Mouse (Mus musculus): Measurements from ENCODE around the gene Tmem260. TPM values are rescaled to one million over a fixed set of nuclear protein-coding genes. Genes with fewer than 3 reads are reported as not detected.

Gene Tmem260
- polyA plus RNA-seq, 1 experiment from 2014 or later = 6.7 TPM

- no peak for ATAC-seq (ENCODE audit: insufficient read depth)
- WGBS (ENCODE audit: insufficient replicate concordance) = 58% methylated on average over 7 of the region's 7 CpGs
- H3K4me1 ChIP-seq (replicated peaks) = no peaks in the 10 kb centered on the region
- H3K27me3 ChIP-seq = no peaks in the 10 kb centered on the region
- H3K36me3 ChIP-seq (replicated peaks) = peaks cover 16% of the 10 kb centered on the region
- H3K9me3 ChIP-seq (replicated peaks) = no peaks in the 10 kb centered on the region
- no peak overlapping the region for H3K9ac ChIP-seq
- H3K4me3 ChIP-seq (replicated peaks) = no peak overlapping the region
- H3K4me2 ChIP-seq = no peak overlapping the region
- no peak overlapping the region for H3K27ac ChIP-seq (replicated peaks)
These were observed 35.7 kb downstream of the Tmem260 start for GRCm38 (mm10) chr14:48481591-48481990.

DNA sequence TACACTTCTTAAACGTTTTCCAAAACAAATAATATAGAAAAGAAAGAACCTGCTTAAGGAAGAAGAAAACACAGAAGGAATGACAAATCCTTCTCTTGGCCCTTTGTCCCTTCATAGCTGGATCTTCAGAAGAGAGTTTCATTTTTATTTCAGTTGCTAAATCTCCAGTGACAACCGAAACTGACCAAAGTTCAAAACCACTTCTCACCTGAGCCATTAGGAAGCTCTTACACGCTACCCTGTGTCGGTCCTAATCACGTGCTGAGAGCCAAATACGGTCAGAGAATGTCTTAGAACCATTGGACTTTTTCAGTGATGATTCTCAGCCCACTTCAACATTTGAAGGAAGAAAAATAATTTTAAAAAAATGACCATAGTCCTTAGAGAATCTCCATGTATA is 36.8 kb downstream of the Tmem260 start:
- ATAC-seq (ENCODE audit: insufficient read depth) = no peak
- no peak overlapping the region for H3K27ac ChIP-seq (replicated peaks)
- no peaks in the 10 kb centered on the region for H3K4me1 ChIP-seq (replicated peaks)
- no peaks in the 10 kb centered on the region for H3K27me3 ChIP-seq
- H3K4me3 ChIP-seq (replicated peaks) = no peak overlapping the region
- H3K9me3 ChIP-seq (replicated peaks) = no peaks in the 10 kb centered on the region
- WGBS (ENCODE audit: insufficient replicate concordance) = 79% methylated on average over 6 of the region's 6 CpGs
- peaks cover 11% of the 10 kb centered on the region for H3K36me3 ChIP-seq (replicated peaks)
- no peak overlapping the region for H3K4me2 ChIP-seq
- no peak overlapping the region for H3K9ac ChIP-seq

DNA sequence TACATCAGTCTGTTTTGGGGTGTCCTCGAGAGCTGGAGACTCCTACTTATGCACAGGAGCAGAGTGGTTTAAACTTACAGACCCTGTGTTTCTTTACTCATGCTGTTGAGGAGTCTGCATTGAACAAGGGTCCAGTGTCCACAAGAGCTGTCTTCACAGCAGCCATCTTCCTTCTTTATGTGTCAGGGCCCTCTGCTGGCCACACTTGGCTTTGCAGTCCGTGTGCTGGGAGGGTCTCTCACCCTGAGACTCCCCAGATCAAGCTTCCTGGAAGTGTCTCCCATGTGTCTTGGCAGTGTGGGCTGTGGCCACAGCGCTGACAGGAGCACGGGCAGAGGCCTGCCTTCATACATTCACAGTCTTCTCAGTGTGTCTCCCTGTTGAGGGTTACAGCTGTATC is 48.0 kb downstream of the Tmem260 start:
- Histone ChIP-seq H3K36me3 (replicated peaks) (0 out of 2 replicates have a peak, but pooled peaks cover 14% of the 10 kb centered on the region), H3K27me3 (no peaks in the 10 kb centered on the region), H3K4me1 (replicated peaks) (no peaks in the 10 kb centered on the region), H3K9me3 (replicated peaks) (no peaks in the 10 kb centered on the region), H3K27ac (replicated peaks) (no peak overlapping the region), H3K4me2 (no peak overlapping the region), H3K9ac (no peak overlapping the region), H3K4me3 (replicated peaks) (no peak overlapping the region)
- no peak for ATAC-seq (ENCODE audit: insufficient read depth)
- WGBS (ENCODE audit: insufficient replicate concordance) = 18% methylated on average over 4 of the region's 4 CpGs

- Histone ChIP-seq H3K27ac (replicated peaks) (no peak overlapping the region), H3K4me3 (replicated peaks) (no peak overlapping the region), H3K9ac (no peak overlapping the region), H3K9me3 (replicated peaks) (no peaks in the 10 kb centered on the region), H3K36me3 (replicated peaks) (0 out of 2 replicates have a peak, but pooled peaks cover 2% of the 10 kb centered on the region), H3K4me2 (no peak overlapping the region), H3K27me3 (no peaks in the 10 kb centered on the region), H3K4me1 (replicated peaks) (no peaks in the 10 kb centered on the region)
- 78% methylated on average over 7 of the region's 7 CpGs for WGBS (ENCODE audit: insufficient replicate concordance)
- ATAC-seq (ENCODE audit: insufficient read depth) = no peak
These were observed 56.6 kb downstream of the Tmem260 start for GRCm38 (mm10) chr14:48502573-48502972.

DNA sequence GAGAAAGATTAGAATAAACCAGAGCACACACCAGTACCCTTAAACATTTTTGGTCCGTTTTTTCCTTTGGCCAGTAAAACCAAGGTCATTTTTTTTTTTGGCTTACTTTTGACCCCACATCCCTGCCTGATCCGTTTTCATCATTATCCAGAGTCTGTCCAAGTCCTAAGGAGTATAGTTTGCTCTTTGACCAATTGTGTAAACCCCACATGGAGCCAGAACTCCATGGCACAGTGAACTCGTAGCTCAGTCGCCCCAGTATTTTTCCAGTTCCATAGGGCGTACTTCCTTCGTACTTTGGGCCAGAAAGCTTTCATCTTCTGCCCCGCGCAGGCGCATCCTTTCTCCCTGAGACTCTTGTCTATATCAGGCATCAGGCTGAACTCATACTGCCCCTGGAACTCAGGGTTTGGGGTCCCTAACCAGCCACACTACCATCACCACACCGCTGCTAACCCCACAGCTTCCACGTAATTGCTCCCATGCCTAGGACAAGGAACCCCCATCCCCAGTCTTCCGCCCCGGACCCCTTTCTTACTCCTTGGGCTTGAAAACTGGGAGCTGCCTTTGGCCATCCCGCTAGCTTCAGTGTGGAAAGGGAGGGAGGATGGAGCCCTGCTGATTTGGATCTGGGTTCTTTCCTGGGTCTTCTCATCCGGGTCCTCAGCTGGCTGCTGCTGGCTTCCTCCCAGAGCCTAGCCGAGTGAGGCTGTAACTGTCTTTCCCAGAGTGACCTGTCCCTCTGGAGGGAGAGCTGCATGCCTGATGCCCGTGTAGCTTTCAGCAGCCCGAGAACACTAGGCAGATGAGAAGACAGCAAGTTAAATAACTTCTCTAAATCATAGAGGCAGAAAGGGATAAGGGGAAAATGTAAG is 58.0 kb downstream of the Tmem260 start:
- H3K27ac ChIP-seq (replicated peaks) = no peak overlapping the region
- 54% methylated on average over 18 of the region's 18 CpGs for whole genome bisulfite sequencing (ENCODE audit: insufficient replicate concordance)
- H3K36me3 ChIP-seq (replicated peaks) = 0 out of 2 replicates have a peak, but pooled peaks cover under 1% of the 10 kb centered on the region
- no peaks in the 10 kb centered on the region for H3K9me3 ChIP-seq (replicated peaks)
- no peak overlapping the region for H3K4me2 ChIP-seq
- H3K27me3 ChIP-seq = no peaks in the 10 kb centered on the region
- no peak overlapping the region for H3K9ac ChIP-seq
- ATAC-seq (ENCODE audit: insufficient read depth) = no peak
- H3K4me1 ChIP-seq (replicated peaks) = no peaks in the 10 kb centered on the region
- no peak overlapping the region for H3K4me3 ChIP-seq (replicated peaks)

DNA sequence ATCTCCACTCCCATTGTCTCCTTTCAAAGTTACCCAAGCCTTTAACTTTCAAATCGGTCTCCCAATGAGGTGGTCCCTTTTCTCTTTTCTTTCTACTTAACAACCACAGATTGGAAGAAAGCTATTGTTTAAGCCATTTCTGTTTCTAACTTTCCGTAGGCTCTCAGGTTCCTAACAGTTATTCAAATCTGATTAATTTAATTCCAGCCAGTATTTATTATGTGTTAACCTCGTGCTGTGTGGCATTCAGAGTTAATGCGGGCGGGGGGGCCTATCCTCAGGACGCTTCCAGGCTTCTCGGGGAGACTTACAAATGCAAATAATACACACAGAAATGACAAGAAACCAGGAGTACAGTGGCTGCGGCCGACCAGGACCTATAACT is 58.6 kb downstream of the Tmem260 start:
- H3K4me3 ChIP-seq (replicated peaks) = no peak overlapping the region
- 65% methylated on average over 9 of the region's 9 CpGs for WGBS (ENCODE audit: insufficient replicate concordance)
- H3K36me3 ChIP-seq (replicated peaks) = peaks cover 7% of the 10 kb centered on the region; the same call in 1 of the 2 replicates
- H3K4me2 ChIP-seq = no peak overlapping the region
- ATAC-seq (ENCODE audit: insufficient read depth) = no peak
- no peak overlapping the region for H3K27ac ChIP-seq (replicated peaks)
- no peaks in the 10 kb centered on the region for H3K9me3 ChIP-seq (replicated peaks)
- H3K9ac ChIP-seq = no peak overlapping the region
- H3K27me3 ChIP-seq = no peaks in the 10 kb centered on the region
- no peaks in the 10 kb centered on the region for H3K4me1 ChIP-seq (replicated peaks)

- no peak overlapping the region for H3K9ac ChIP-seq
- H3K27ac ChIP-seq (replicated peaks) = no peak overlapping the region
- no peaks in the 10 kb centered on the region for H3K4me1 ChIP-seq (replicated peaks)
- H3K27me3 ChIP-seq = no peaks in the 10 kb centered on the region
- ATAC-seq (ENCODE audit: insufficient read depth) = no peak
- 89% methylated on average over 12 of the region's 12 CpGs for WGBS (ENCODE audit: insufficient replicate concordance)
- H3K9me3 ChIP-seq (replicated peaks) = no peaks in the 10 kb centered on the region
- H3K36me3 ChIP-seq (replicated peaks) = peaks cover 11% of the 10 kb centered on the region; the same call in 1 of the 2 replicates
- no peak overlapping the region for H3K4me2 ChIP-seq
- H3K4me3 ChIP-seq (replicated peaks) = no peak overlapping the region
These were observed 59.7 kb downstream of the Tmem260 start for GRCm38 (mm10) chr14:48505606-48506005.

- no peak for ATAC-seq (ENCODE audit: insufficient read depth)
These were observed 61.5 kb downstream of the Tmem260 start for GRCm38 (mm10) chr14:48507376-48507775.

DNA sequence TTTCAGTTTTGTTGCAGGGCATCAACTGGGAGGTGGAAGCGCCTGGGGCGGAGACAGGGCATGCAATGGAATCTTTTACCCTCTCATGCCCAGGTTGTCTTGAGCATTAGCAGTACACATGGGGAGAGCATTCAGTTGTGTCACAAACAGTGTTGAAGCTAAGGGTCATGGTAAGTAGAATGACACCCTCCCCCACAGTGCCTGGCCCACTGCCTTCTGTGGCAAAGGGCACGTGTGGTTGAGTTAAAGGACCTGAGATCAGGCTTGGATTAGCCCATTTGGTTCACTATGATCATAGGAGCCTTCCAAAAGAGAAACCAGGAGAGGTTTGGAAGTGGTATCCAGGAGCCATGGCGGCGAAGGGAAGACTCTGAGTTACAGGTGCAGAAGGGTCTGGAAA is 63.2 kb downstream of the Tmem260 start:
- Histone ChIP-seq H3K4me3 (replicated peaks) (no peak overlapping the region), H3K27ac (replicated peaks) (no peak overlapping the region), H3K9me3 (replicated peaks) (no peaks in the 10 kb centered on the region), H3K36me3 (replicated peaks) (peaks cover 16% of the 10 kb centered on the region; the same call in 1 of the 2 replicates), H3K27me3 (no peaks in the 10 kb centered on the region), H3K4me1 (replicated peaks) (no peaks in the 10 kb centered on the region), H3K9ac (no peak overlapping the region), H3K4me2 (no peak overlapping the region)
- no peak for ATAC-seq (ENCODE audit: insufficient read depth)
- WGBS (ENCODE audit: insufficient replicate concordance) = 82% methylated on average over 5 of the region's 5 CpGs

More at GRCm38 (mm10) chr14:48507376-48507775, 61.5 kb downstream of the Tmem260 start:
- H3K4me1 ChIP-seq (replicated peaks) = no peaks in the 10 kb centered on the region
- no peak overlapping the region for H3K27ac ChIP-seq (replicated peaks)
- no peak overlapping the region for H3K9ac ChIP-seq
- H3K27me3 ChIP-seq = no peaks in the 10 kb centered on the region
- H3K36me3 ChIP-seq (replicated peaks) = peaks cover 16% of the 10 kb centered on the region; the same call in 1 of the 2 replicates
- H3K4me2 ChIP-seq = no peak overlapping the region
- no peaks in the 10 kb centered on the region for H3K9me3 ChIP-seq (replicated peaks)
- WGBS (ENCODE audit: insufficient replicate concordance) = 76% methylated on average over 8 of the region's 8 CpGs
- no peak overlapping the region for H3K4me3 ChIP-seq (replicated peaks)

- no peak overlapping the region for H3K4me3 ChIP-seq (replicated peaks)
- peaks cover 16% of the 10 kb centered on the region; the same call in 1 of the 2 replicates for H3K36me3 ChIP-seq (replicated peaks)
- no peaks in the 10 kb centered on the region for H3K9me3 ChIP-seq (replicated peaks)
- H3K27ac ChIP-seq (replicated peaks) = no peak overlapping the region
- H3K4me1 ChIP-seq (replicated peaks) = no peaks in the 10 kb centered on the region
- no peaks in the 10 kb centered on the region for H3K27me3 ChIP-seq
- no peak overlapping the region for H3K4me2 ChIP-seq
- ATAC-seq (ENCODE audit: insufficient read depth) = no peak
- 71% methylated on average over 12 of the region's 12 CpGs for WGBS (ENCODE audit: insufficient replicate concordance)
- no peak overlapping the region for H3K9ac ChIP-seq
These were observed 67.3 kb downstream of the Tmem260 start for GRCm38 (mm10) chr14:48513098-48513823.

- no peak overlapping the region for H3K4me3 ChIP-seq (replicated peaks)
- H3K4me2 ChIP-seq = no peak overlapping the region
- no peaks in the 10 kb centered on the region for H3K9me3 ChIP-seq (replicated peaks)
- H3K27ac ChIP-seq (replicated peaks) = no peak overlapping the region
- H3K9ac ChIP-seq = no peak overlapping the region
- H3K36me3 ChIP-seq (replicated peaks) = peaks cover 16% of the 10 kb centered on the region; the same call in 1 of the 2 replicates
- no peaks in the 10 kb centered on the region for H3K27me3 ChIP-seq
- 77% methylated on average over 12 of the region's 12 CpGs for WGBS (ENCODE audit: insufficient replicate concordance)
- no peaks in the 10 kb centered on the region for H3K4me1 ChIP-seq (replicated peaks)
- no peak for ATAC-seq (ENCODE audit: insufficient read depth)
These were observed 68.0 kb downstream of the Tmem260 start for GRCm38 (mm10) chr14:48513824-48514493.
